Mouse (Mus musculus): Measurements from ENCODE around the gene Gm7534. TPM values are rescaled to one million over a fixed set of nuclear protein-coding genes. Genes with fewer than 3 reads are reported as not detected.

Gene Gm7534
- total and polyA plus RNA-seq, 3 experiments = not detected

- Histone ChIP-seq H3K27ac (ENCODE audit: control insufficient read depth, low read depth, low read length) (no peak overlapping the region), H3K27me3 (ENCODE audit: control insufficient read depth in 1 of 2, insufficient read depth in 2 of 2, low read length in 2 of 2) (peaks cover 0 to 7% of the 10 kb centered on the region in 2 experiments; a peak in 2 of 4 replicates), H3K9ac (ENCODE audit: control insufficient read depth, low read depth, low read length, poor library complexity, severe bottlenecking) (no peak overlapping the region), H3K4me1 (ENCODE audit: control insufficient read depth in 1 of 2, insufficient read depth in 2 of 2, low read length in 2 of 2) (no peaks in the 10 kb centered on the region), H3K9me3 (replicated peaks; ENCODE audit: insufficient read depth, low read length) (no peaks in the 10 kb centered on the region), H3K36me3 (ENCODE audit: control insufficient read depth in 1 of 2, insufficient read depth in 2 of 2, low read length in 2 of 2) (no peaks in the 10 kb centered on the region), H3K4me3 (ENCODE audit: control insufficient read depth in 1 of 2, insufficient read depth in 1 of 2, low read depth in 2 of 2, low read length in 2 of 2) (no peak overlapping the region), H3K79me2 (ENCODE audit: control insufficient read depth, insufficient read depth, low read length, poor library complexity) (no peaks in the 10 kb centered on the region)
- no peak for DNase-seq (ENCODE audit: low read depth, low spot score)
- TF ChIP-seq CHD2 (IDR thresholded peaks at IDR 0.05; ENCODE audit: low read length) (no peak), UBTF (IDR thresholded peaks at IDR 0.05; ENCODE audit: borderline replicate concordance, insufficient read depth, low read depth, low read length) (no peak), ZNF384 (IDR thresholded peaks at IDR 0.05; ENCODE audit: low read depth, low read length) (no peak), GATA1 (IDR thresholded peaks at IDR 0.05; ENCODE audit: low read depth, low read length) (no peak), MAFK (IDR thresholded peaks at IDR 0.05; ENCODE audit: borderline replicate concordance, low read depth, low read length) (no peak), NRF1 (IDR thresholded peaks at IDR 0.05; ENCODE audit: insufficient read depth, low read depth, low read length, poor library complexity, severe bottlenecking) (no peak), MEF2A (IDR thresholded peaks at IDR 0.05; ENCODE audit: extremely low read depth, insufficient replicate concordance, low read depth, low read length, poor library complexity, severe bottlenecking) (no peak), MAZ (IDR thresholded peaks at IDR 0.05; ENCODE audit: low read depth, low read length) (no peak), NELFE (IDR thresholded peaks at IDR 0.05; ENCODE audit: low read depth, low read length) (no peak), USF2 (IDR thresholded peaks at IDR 0.05; ENCODE audit: borderline replicate concordance in 1 of 2, insufficient read depth in 1 of 2, low read depth in 1 of 2, low read length in 2 of 2) (no peak), TBP (IDR thresholded peaks at IDR 0.05; ENCODE audit: low read depth, low read length) (no peak), ELF1 (IDR thresholded peaks at IDR 0.05; ENCODE audit: low read depth, low read length) (no peak), MXI1 (IDR thresholded peaks at IDR 0.05; ENCODE audit: low read depth, low read length) (no peak), TCF12 (IDR thresholded peaks at IDR 0.05; ENCODE audit: low read depth, low read length) (no peak)
These were observed 20.2 kb upstream of the Gm7534 start for GRCm38 (mm10) chr4:134222793-134223600.

GRCm38 (mm10) chr4:134206488-134207053, 3.8 kb upstream of the Gm7534 start:
- Histone ChIP-seq H3K4me3 (ENCODE audit: control insufficient read depth in 1 of 2, insufficient read depth in 1 of 2, low read depth in 2 of 2, low read length in 2 of 2) (no peak overlapping the region), H3K4me1 (ENCODE audit: control insufficient read depth in 1 of 2, insufficient read depth in 2 of 2, low read length in 2 of 2) (no peaks in the 10 kb centered on the region), H3K79me2 (ENCODE audit: control insufficient read depth, insufficient read depth, low read length, poor library complexity) (no peaks in the 10 kb centered on the region), H3K36me3 (ENCODE audit: control insufficient read depth in 1 of 2, insufficient read depth in 2 of 2, low read length in 2 of 2) (no peaks in the 10 kb centered on the region), H3K27ac (ENCODE audit: control insufficient read depth, low read depth, low read length) (no peak overlapping the region), H3K27me3 (ENCODE audit: control insufficient read depth in 1 of 2, insufficient read depth in 2 of 2, low read length in 2 of 2) (peaks cover 0 to 2% of the 10 kb centered on the region in 2 experiments; a peak in 2 of 4 replicates), H3K9me3 (replicated peaks; ENCODE audit: insufficient read depth, low read length) (no peaks in the 10 kb centered on the region), H3K9ac (ENCODE audit: control insufficient read depth, low read depth, low read length, poor library complexity, severe bottlenecking) (no peak overlapping the region)
- no peak for DNase-seq (ENCODE audit: low read depth, low spot score)
- TF ChIP-seq RAD21 (IDR thresholded peaks at IDR 0.05; ENCODE audit: low read depth, low read length) (no peak), ZMIZ1 (IDR thresholded peaks at IDR 0.05; ENCODE audit: low read depth, low read length) (no peak), POLR2AphosphoS5 (IDR thresholded peaks at IDR 0.05; ENCODE audit: borderline replicate concordance, low read depth, low read length) (no peak), ZNF384 (IDR thresholded peaks at IDR 0.05; ENCODE audit: low read depth, low read length) (no peak), USF1 (IDR thresholded peaks at IDR 0.05; ENCODE audit: low read depth, low read length) (no peak)

Measured in MEL (cell line).